Mouse (Mus musculus): ENCODE measurements around the gene Gm10570. TPM values are rescaled to one million over a fixed set of nuclear protein-coding genes. Genes with fewer than 3 reads are reported as not detected.

Gm10570 gene
- total RNA-seq, 2 experiments from 2014 or later: not detected

- no peak for ATAC-seq (replicated peaks; ENCODE audit: low FRiP score, low TSS enrichment, poor library complexity, severe bottlenecking)
Observed at GRCm38 (mm10) chr4:130275016-130275822, 33.3 kb downstream of the Gm10570 start.

- ATAC-seq (replicated peaks; ENCODE audit: low FRiP score, low TSS enrichment, poor library complexity, severe bottlenecking): no peak
Observed at GRCm38 (mm10) chr4:130274346-130275015, 34.0 kb downstream of the Gm10570 start.

- ATAC-seq (replicated peaks; ENCODE audit: low FRiP score, low TSS enrichment, poor library complexity, severe bottlenecking): no peak
Observed at GRCm38 (mm10) chr4:130273698-130274345, 34.7 kb downstream of the Gm10570 start.

GRCm38 (mm10) chr4:130270611-130271347, 37.7 kb downstream of the Gm10570 start:
- ATAC-seq (replicated peaks; ENCODE audit: low FRiP score, low TSS enrichment, poor library complexity, severe bottlenecking): no peak

GRCm38 (mm10) chr4:130270089-130270488, 38.4 kb downstream of the Gm10570 start:
- ATAC-seq (replicated peaks; ENCODE audit: low FRiP score, low TSS enrichment, poor library complexity, severe bottlenecking): 0 out of 2 replicates have a peak, but pooled peaks have one; percentile 48

- no peak for ATAC-seq (replicated peaks; ENCODE audit: low FRiP score, low TSS enrichment, poor library complexity, severe bottlenecking)
Observed at GRCm38 (mm10) chr4:130268736-130269135, 39.7 kb downstream of the Gm10570 start.

GRCm38 (mm10) chr4:130267069-130267468, 41.4 kb downstream of the Gm10570 start:
- peak; percentile 46 for ATAC-seq (replicated peaks; ENCODE audit: low FRiP score, low TSS enrichment, poor library complexity, severe bottlenecking)

- ATAC-seq (replicated peaks; ENCODE audit: low FRiP score, low TSS enrichment, poor library complexity, severe bottlenecking): no peak
Observed at GRCm38 (mm10) chr4:130266601-130267000, 41.9 kb downstream of the Gm10570 start.

GRCm38 (mm10) chr4:130264698-130265349, 43.6 kb downstream of the Gm10570 start:
- ATAC-seq (replicated peaks; ENCODE audit: low FRiP score, low TSS enrichment, poor library complexity, severe bottlenecking): peak; percentile 60; the same call in 1 of the 2 replicates

- ATAC-seq (replicated peaks; ENCODE audit: low FRiP score, low TSS enrichment, poor library complexity, severe bottlenecking): no peak
Observed at GRCm38 (mm10) chr4:130264131-130264530, 44.3 kb downstream of the Gm10570 start.

- no peak for ATAC-seq (replicated peaks; ENCODE audit: low FRiP score, low TSS enrichment, poor library complexity, severe bottlenecking)
Observed at GRCm38 (mm10) chr4:130260406-130260805, 48.1 kb downstream of the Gm10570 start.

Other genes starting within 250 kb of the Gm10570 start
- 27.0 and 57.4 TPM in 2 replicates for gene Pef1, start 206.1 kb downstream of the Gm10570 start, total RNA-seq (2014; fragmentation: Nextera tagmentation)
- gene Pef1, start 206.1 kb downstream of the Gm10570 start, total RNA-seq (2017): 8.8 and 15.2 TPM in 2 replicates
- gene Hcrtr1, start 169.3 kb downstream of the Gm10570 start, total RNA-seq (2014; fragmentation: Nextera tagmentation): not detected in 2 replicates
- not detected in 2 replicates for gene Hcrtr1, start 169.3 kb downstream of the Gm10570 start, total RNA-seq (2017)
- 2.7 and 15.3 TPM in 2 replicates for gene Tinagl1, start 133.6 kb downstream of the Gm10570 start, total RNA-seq (2014; fragmentation: Nextera tagmentation)
- 1.8 and 2.7 TPM in 2 replicates for gene Tinagl1, start 133.6 kb downstream of the Gm10570 start, total RNA-seq (2017)
- gene Gm853, start 86.3 kb downstream of the Gm10570 start, total RNA-seq (2014; fragmentation: Nextera tagmentation): not detected in 2 replicates
- gene Gm853, start 86.3 kb downstream of the Gm10570 start, total RNA-seq (2017): not detected in 2 replicates
- not detected in 2 replicates for gene Serinc2, start 29.5 kb downstream of the Gm10570 start, total RNA-seq (2014; fragmentation: Nextera tagmentation)
- gene Serinc2, start 29.5 kb downstream of the Gm10570 start, total RNA-seq (2017): not detected in 2 replicates
- not detected in 2 replicates for gene Fabp3, start 79 bp downstream of the Gm10570 start, total RNA-seq (2014; fragmentation: Nextera tagmentation)
- gene Fabp3, start 79 bp downstream of the Gm10570 start, total RNA-seq (2017): not detected in 2 replicates
- 37.6 and 62.0 TPM in 2 replicates for gene Zcchc17, start 51.3 kb upstream of the Gm10570 start, total RNA-seq (2014; fragmentation: Nextera tagmentation)
- gene Zcchc17, start 51.3 kb upstream of the Gm10570 start, total RNA-seq (2017): 80.6 and 99.6 TPM in 2 replicates
- gene Snrnp40, start 51.5 kb upstream of the Gm10570 start, total RNA-seq (2014; fragmentation: Nextera tagmentation): 96.3 and 106 TPM in 2 replicates
- 83.7 and 96.3 TPM in 2 replicates for gene Snrnp40, start 51.5 kb upstream of the Gm10570 start, total RNA-seq (2017)